Mouse (Mus musculus): ENCODE results near the gene Vpreb1. TPM values are rescaled to one million over a fixed set of nuclear protein-coding genes. Genes with fewer than 3 reads are reported as not detected.
"Not testable (repeated sequence)": the region's sequence is repeated elsewhere in the genome, so short reads cannot be mapped to it uniquely, and the experiment has no call there.

Gene Vpreb1
- polyA plus RNA-seq, 1 experiment from 2014 or later = 2.1 TPM

GRCm38 (mm10) chr16:16862288-16862687, 8.4 kb downstream of the Vpreb1 start:
- no peaks in the 10 kb centered on the region for H3K4me1 ChIP-seq (replicated peaks; ENCODE audit: insufficient read depth, low read length)
- no peaks in the 10 kb centered on the region for H3K9me3 ChIP-seq (replicated peaks; ENCODE audit: low read length)
- TF ChIP-seq CTCF (IDR thresholded peaks at IDR 0.05; ENCODE audit: low read depth) = no peak
- H3K27ac ChIP-seq = no peak overlapping the region
- 73% methylated on average over 3 of the region's 3 CpGs for WGBS
- H3K9ac ChIP-seq (ENCODE audit: low read depth, low read length) = no peak overlapping the region
- ATAC-seq (replicated peaks; ENCODE audit: low FRiP score, low read depth) (no peak), DNase-seq (ENCODE audit: low spot score) (no peak)
- H3K4me3 ChIP-seq (replicated peaks; ENCODE audit: low read depth, low read length) = no peak overlapping the region
- no peak overlapping the region for H3K4me2 ChIP-seq (ENCODE audit: low read length)
- no peaks in the 10 kb centered on the region for H3K27me3 ChIP-seq (ENCODE audit: insufficient read depth, low read length)
- no peaks in the 10 kb centered on the region for H3K36me3 ChIP-seq (ENCODE audit: insufficient read depth, low read length)

DNA sequence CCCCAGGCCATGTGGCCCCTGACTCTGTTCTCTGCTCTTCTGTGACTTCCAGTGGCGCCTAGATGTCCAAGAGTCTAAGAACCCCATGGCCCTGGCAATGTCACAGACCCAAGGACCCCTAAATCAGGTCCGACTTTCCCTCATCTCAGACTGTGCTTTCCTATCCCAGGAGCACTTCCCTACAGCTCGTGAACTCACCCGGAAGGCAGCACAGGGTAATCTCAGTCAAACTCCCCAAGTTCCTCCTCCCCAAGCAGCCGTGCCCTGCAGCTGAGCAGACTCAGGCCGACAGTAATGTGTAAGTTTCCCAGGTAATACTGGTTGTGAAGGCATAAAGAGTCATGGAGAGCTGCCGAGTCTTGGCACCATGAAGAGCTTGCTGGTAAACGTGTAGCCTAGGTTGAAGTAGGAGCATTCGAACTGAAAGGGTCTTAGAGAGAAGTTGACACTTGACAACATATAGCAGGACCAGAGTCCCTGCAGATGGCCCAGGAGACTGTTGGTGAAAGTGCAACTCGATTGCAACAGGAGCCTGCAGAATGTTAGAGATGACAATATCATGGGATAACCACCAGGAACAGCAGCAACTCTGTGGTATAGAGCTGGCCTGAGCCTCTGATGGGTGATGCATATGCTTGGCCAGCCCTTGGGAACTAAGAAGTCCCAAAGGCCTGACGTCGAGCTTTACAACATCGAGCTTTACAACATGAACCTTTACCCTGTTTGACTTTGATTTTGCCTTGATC, 13.7 kb downstream of the Vpreb1 start:
- Histone ChIP-seq H3K4me1 (replicated peaks; ENCODE audit: insufficient read depth, low read length) (no peaks in the 10 kb centered on the region), H3K4me2 (ENCODE audit: low read length) (no peak overlapping the region), H3K36me3 (ENCODE audit: insufficient read depth, low read length) (no peaks in the 10 kb centered on the region), H3K27me3 (ENCODE audit: insufficient read depth, low read length) (no peaks in the 10 kb centered on the region), H3K27ac (no peak overlapping the region), H3K9me3 (replicated peaks; ENCODE audit: low read length) (no peaks in the 10 kb centered on the region), H3K4me3 (replicated peaks; ENCODE audit: low read depth, low read length) (no peak overlapping the region), H3K9ac (ENCODE audit: low read depth, low read length) (no peak overlapping the region)
- no peak for TF ChIP-seq CTCF (IDR thresholded peaks at IDR 0.05; ENCODE audit: low read depth)
- 71% methylated on average over 13 of the region's 13 CpGs for WGBS
- ATAC-seq (replicated peaks; ENCODE audit: low FRiP score, low read depth) (no peak), DNase-seq (ENCODE audit: low spot score) (no peak)

- DNase-seq (ENCODE audit: low spot score); H3K4me1 ChIP-seq (replicated peaks; ENCODE audit: insufficient read depth, low read length); H3K36me3 ChIP-seq (ENCODE audit: insufficient read depth, low read length); H3K9ac ChIP-seq (ENCODE audit: low read depth, low read length); H3K27me3 ChIP-seq (ENCODE audit: insufficient read depth, low read length); H3K4me3 ChIP-seq (replicated peaks; ENCODE audit: low read depth, low read length); ATAC-seq (replicated peaks; ENCODE audit: low FRiP score, low read depth); H3K9me3 ChIP-seq (replicated peaks; ENCODE audit: low read length); H3K4me2 ChIP-seq (ENCODE audit: low read length); H3K27ac ChIP-seq: not testable (repeated sequence)
- 84% methylated on average over 9 of the region's 9 CpGs for WGBS
Measured at GRCm38 (mm10) chr16:16856054-16856453, 14.6 kb downstream of the Vpreb1 start.

DNA sequence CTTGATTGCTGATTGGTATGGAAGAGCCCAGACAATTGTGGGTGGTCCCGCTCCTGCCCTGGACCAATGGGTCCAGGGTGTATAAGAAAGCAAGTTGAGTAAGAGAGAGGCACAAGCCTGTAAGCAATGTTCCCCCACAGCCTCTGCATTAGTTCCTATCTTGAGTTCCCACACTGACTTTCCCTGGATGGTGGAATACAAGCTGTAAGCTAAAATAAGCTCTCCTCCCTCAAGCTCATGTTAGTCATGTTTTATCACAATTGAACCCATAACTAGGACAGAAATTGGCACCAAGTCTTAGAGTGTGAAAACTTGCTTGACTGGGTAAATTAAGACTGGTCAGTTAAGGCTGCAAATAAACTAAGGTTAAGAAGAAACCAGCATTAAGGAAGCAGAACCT, 15.1 kb downstream of the Vpreb1 start:
- H3K36me3 ChIP-seq (ENCODE audit: insufficient read depth, low read length) = no peaks in the 10 kb centered on the region
- ATAC-seq (replicated peaks; ENCODE audit: low FRiP score, low read depth) (no peak), DNase-seq (ENCODE audit: low spot score) (no peak)
- no peaks in the 10 kb centered on the region for H3K27me3 ChIP-seq (ENCODE audit: insufficient read depth, low read length)
- H3K4me1 ChIP-seq (replicated peaks; ENCODE audit: insufficient read depth, low read length) = no peaks in the 10 kb centered on the region
- WGBS = 92% methylated on average over 1 of the region's 1 CpGs
- no peak for TF ChIP-seq CTCF (IDR thresholded peaks at IDR 0.05; ENCODE audit: low read depth)
- H3K27ac ChIP-seq = no peak overlapping the region
- no peak overlapping the region for H3K4me3 ChIP-seq (replicated peaks; ENCODE audit: low read depth, low read length)
- H3K9ac ChIP-seq (ENCODE audit: low read depth, low read length) = no peak overlapping the region
- H3K4me2 ChIP-seq (ENCODE audit: low read length) = no peak overlapping the region
- no peaks in the 10 kb centered on the region for H3K9me3 ChIP-seq (replicated peaks; ENCODE audit: low read length)

GRCm38 (mm10) chr16:16854836-16855235, 15.8 kb downstream of the Vpreb1 start:
- TF ChIP-seq CTCF (IDR thresholded peaks at IDR 0.05; ENCODE audit: low read depth) = peak; percentile 77
- Histone ChIP-seq H3K9me3 (replicated peaks; ENCODE audit: low read length) (no peaks in the 10 kb centered on the region), H3K4me2 (ENCODE audit: low read length) (no peak overlapping the region), H3K36me3 (ENCODE audit: insufficient read depth, low read length) (no peaks in the 10 kb centered on the region), H3K27me3 (ENCODE audit: insufficient read depth, low read length) (no peaks in the 10 kb centered on the region), H3K9ac (ENCODE audit: low read depth, low read length) (no peak overlapping the region), H3K27ac (no peak overlapping the region), H3K4me3 (replicated peaks; ENCODE audit: low read depth, low read length) (no peak overlapping the region), H3K4me1 (replicated peaks; ENCODE audit: insufficient read depth, low read length) (no peaks in the 10 kb centered on the region)
- peak; percentile 61 for DNase-seq (ENCODE audit: low spot score)
- 31% methylated on average over 6 of the region's 6 CpGs for WGBS
- no peak for ATAC-seq (replicated peaks; ENCODE audit: low FRiP score, low read depth)

- no peaks in the 10 kb centered on the region for H3K36me3 ChIP-seq (ENCODE audit: insufficient read depth, low read length)
- H3K9me3 ChIP-seq (replicated peaks; ENCODE audit: low read length) = no peaks in the 10 kb centered on the region
- ATAC-seq (replicated peaks; ENCODE audit: low FRiP score, low read depth) = no peak
- no peak overlapping the region for H3K4me2 ChIP-seq (ENCODE audit: low read length)
- no peak overlapping the region for H3K4me3 ChIP-seq (replicated peaks; ENCODE audit: low read depth, low read length)
- no peak overlapping the region for H3K9ac ChIP-seq (ENCODE audit: low read depth, low read length)
- WGBS = 89% methylated on average over 3 of the region's 3 CpGs
- no peak for DNase-seq (ENCODE audit: low spot score)
- no peak for TF ChIP-seq CTCF (IDR thresholded peaks at IDR 0.05; ENCODE audit: low read depth)
- H3K4me1 ChIP-seq (replicated peaks; ENCODE audit: insufficient read depth, low read length) = no peaks in the 10 kb centered on the region
- no peaks in the 10 kb centered on the region for H3K27me3 ChIP-seq (ENCODE audit: insufficient read depth, low read length)
- H3K27ac ChIP-seq = no peak overlapping the region
Measured at GRCm38 (mm10) chr16:16852411-16852810, 18.2 kb downstream of the Vpreb1 start.

GRCm38 (mm10) chr16:16849196-16849595, 21.4 kb downstream of the Vpreb1 start:
- H3K4me3 ChIP-seq (replicated peaks; ENCODE audit: low read depth, low read length) = no peak overlapping the region
- no peak for DNase-seq (ENCODE audit: low spot score)
- peak; percentile 34; the same call in 1 of the 2 replicates for TF ChIP-seq CTCF (IDR thresholded peaks at IDR 0.05; ENCODE audit: low read depth)

More at GRCm38 (mm10) chr16:16849196-16849595, 21.4 kb downstream of the Vpreb1 start:
- no peak overlapping the region for H3K27ac ChIP-seq
- H3K36me3 ChIP-seq (ENCODE audit: insufficient read depth, low read length) = no peaks in the 10 kb centered on the region
- H3K27me3 ChIP-seq (ENCODE audit: insufficient read depth, low read length) = no peaks in the 10 kb centered on the region
- H3K4me2 ChIP-seq (ENCODE audit: low read length) = no peak overlapping the region
- no peak for ATAC-seq (replicated peaks; ENCODE audit: low FRiP score, low read depth)
- H3K9ac ChIP-seq (ENCODE audit: low read depth, low read length) = no peak overlapping the region
- no peaks in the 10 kb centered on the region for H3K9me3 ChIP-seq (replicated peaks; ENCODE audit: low read length)
- H3K4me1 ChIP-seq (replicated peaks; ENCODE audit: insufficient read depth, low read length) = no peaks in the 10 kb centered on the region
